Mouse (Mus musculus) erythroblast, embryonic 14.5 days (primary cell): ENCODE measurements at regions not wholly inside any gene's neighbourhood (a gene's known extent, or its start where the extent isn't known, plus 50 kb on each side); places are given as distances from the start of the nearest gene placed in this dataset.

Experiments
- GATA1 ChIP-seq: IDR thresholded peaks from 2 replicates; pipeline ENCODE4 v1.6.1; 2012; ENCODE audit warnings: low read length, inconsistent platforms, mixed read lengths
- TAL1 ChIP-seq: IDR thresholded peaks from 3 replicates; pipeline ENCODE4 v1.6.1; 2012; ENCODE audit warnings: low read length, inconsistent platforms, mixed read lengths

GRCm38 (mm10) chr4:55141317-55141716 is 196.5 kb downstream of the Zfp462 start:
- TF ChIP-seq GATA1: no peak
- TF ChIP-seq TAL1: no peak
